Comparison of ENCODE assay signal across 16 mouse cellular contexts in genomic region chr12:55387083-55387787, GRCm38 (mm10). TPM values are rescaled to one million over a fixed set of nuclear protein-coding genes. Genes with fewer than 3 reads are reported as not detected.
DNase-seq lines count a peak whose midpoint lies in the region; ATAC-seq and TF ChIP-seq lines count a peak whose summit lies in the region.
"Had no signal": no experiment of that assay in that cellular context is flagged by ENCODE, and none has a peak within 500 bp of the region (broad histone marks: within the 10 kb centered on the region; RNA-seq: fewer than 3 reads in every experiment).

No protein-coding gene starts in this region.

- H3K36me3 ChIP-seq in heart, embryonic 16.5 days (ENCODE audit: control insufficient read depth, insufficient read depth): no peaks in the 10 kb centered on the region
- no peaks in the 10 kb centered on the region for H3K36me3 ChIP-seq in testis, adult 2 months (ENCODE audit: control insufficient read depth, insufficient read depth, low read length)
- no peaks in the 10 kb centered on the region for H3K36me3 ChIP-seq in hindbrain, embryonic 14.5 days (replicated peaks; ENCODE audit: control insufficient read depth, insufficient read depth)
- H3K36me3 ChIP-seq: heart, embryonic 15.5 days had no signal

- no peaks in the 10 kb centered on the region for H3K27me3 ChIP-seq in heart, embryonic 16.5 days (ENCODE audit: control insufficient read depth, insufficient read depth, low read length)
- no peaks in the 10 kb centered on the region for H3K27me3 ChIP-seq in testis, adult 2 months (ENCODE audit: control insufficient read depth, insufficient read depth, low read length)
- H3K27me3 ChIP-seq in hindbrain, embryonic 14.5 days (ENCODE audit: control insufficient read depth, insufficient read depth, low read length): no peaks in the 10 kb centered on the region
- H3K27me3 ChIP-seq: embryonic facial prominence, embryonic 15.5 days; heart, embryonic 15.5 days; neural tube, embryonic 13.5 days had no signal

- intact Hi-C loops in heart, postnatal 14 days (cut with DNase I): no loop called here

- no peak overlapping the region; the same call in 1 of the 2 replicates for H3K9ac ChIP-seq in heart, embryonic 16.5 days (ENCODE audit: low read length)
- H3K9ac ChIP-seq in hindbrain, embryonic 14.5 days: no peak overlapping the region
- H3K9ac ChIP-seq: embryonic facial prominence, embryonic 15.5 days; neural tube, embryonic 13.5 days had no signal

- TF ChIP-seq POLR2A in testis, adult 2 months (IDR thresholded peaks at IDR 0.05; ENCODE audit: control insufficient read depth, low read depth, low read length): no peak

- ATAC-seq in heart, embryonic 16.5 days (replicated peaks; ENCODE audit: extremely low read depth, insufficient read depth, low FRiP score): no peak
- ATAC-seq in common myeloid progenitor, adult 5-6 weeks (replicated peaks; ENCODE audit: low read depth, poor library complexity, severe bottlenecking): peak; percentile 16; the same call in 1 of the 2 replicates
- no peak for ATAC-seq in frontal cortex, adult (ENCODE audit: low TSS enrichment)
- no peak for ATAC-seq in hindbrain, embryonic 14.5 days (ENCODE audit: low FRiP score)
- ATAC-seq: forebrain, embryonic 14.5 days; hindbrain, postnatal 0 days had no signal

- H3K4me1 ChIP-seq in heart, embryonic 16.5 days (ENCODE audit: control insufficient read depth, insufficient read depth, low read length): peaks cover 6% of the 10 kb centered on the region; the same call in 1 of the 2 replicates
- peaks cover 30% of the 10 kb centered on the region for H3K4me1 ChIP-seq in testis, adult 2 months (ENCODE audit: control insufficient read depth, insufficient read depth, low read length)
- H3K4me1 ChIP-seq in hindbrain, embryonic 14.5 days (replicated peaks; ENCODE audit: control insufficient read depth, insufficient read depth, low read length): no peaks in the 10 kb centered on the region
- H3K4me1 ChIP-seq: embryonic facial prominence, embryonic 15.5 days had no signal

- TF ChIP-seq CTCF in testis, adult 2 months (IDR thresholded peaks at IDR 0.05; ENCODE audit: control insufficient read depth, insufficient read depth, insufficient replicate concordance, low read depth, low read length): no peak

- no peak for DNase-seq in heart, postnatal 14 days
- DNase-seq in testis, postnatal 10 days (ENCODE audit: low spot score): no peak
- DNase-seq in thymus, postnatal 36 days: peak; percentile 42 to 43
- no peak for DNase-seq in hindbrain, embryonic 14.5 days (ENCODE audit: low spot score)
- DNase-seq: cerebellum, postnatal 14 days; gastrocnemius, postnatal 36 days; right cerebral cortex, adult 18-20 months had no signal

- no peak overlapping the region for H3K4me3 ChIP-seq in heart, embryonic 16.5 days (ENCODE audit: low read length)
- H3K4me3 ChIP-seq in testis, adult 2 months (ENCODE audit: control insufficient read depth, low read depth, low read length): peak overlapping the region; percentile 57
- H3K4me3 ChIP-seq in hindbrain, embryonic 14.5 days (replicated peaks; ENCODE audit: low read length): no peak overlapping the region
- H3K4me3 ChIP-seq: embryonic facial prominence, embryonic 15.5 days; heart, embryonic 15.5 days; neural tube, embryonic 13.5 days had no signal

- WGBS in heart, embryonic 16.5 days: 50% methylated on average over 7 of the region's 7 CpGs
- WGBS in hindbrain, embryonic 14.5 days: 81% methylated on average over 7 of the region's 7 CpGs

- peak overlapping the region; percentile 17; the same call in 1 of the 2 replicates for H3K27ac ChIP-seq in heart, embryonic 16.5 days (ENCODE audit: low read length)
- no peak overlapping the region for H3K27ac ChIP-seq in testis, adult 2 months (ENCODE audit: control insufficient read depth, insufficient read depth, low read depth, low read length)
- no peak overlapping the region for H3K27ac ChIP-seq in hindbrain, embryonic 14.5 days
- H3K27ac ChIP-seq: embryonic facial prominence, embryonic 15.5 days; heart, embryonic 15.5 days; neural tube, embryonic 13.5 days had no signal

- H3K4me2 ChIP-seq in heart, embryonic 16.5 days (ENCODE audit: low read depth, low read length): no peak overlapping the region
- no peak overlapping the region for H3K4me2 ChIP-seq in hindbrain, embryonic 14.5 days (replicated peaks)
- H3K4me2 ChIP-seq: embryonic facial prominence, embryonic 15.5 days; heart, embryonic 15.5 days; neural tube, embryonic 13.5 days had no signal

- no peaks in the 10 kb centered on the region for H3K9me3 ChIP-seq in heart, embryonic 16.5 days (replicated peaks; ENCODE audit: control insufficient read depth, low read length)
- no peaks in the 10 kb centered on the region for H3K9me3 ChIP-seq in hindbrain, embryonic 14.5 days (ENCODE audit: control insufficient read depth, low read length)
- H3K9me3 ChIP-seq: embryonic facial prominence, embryonic 15.5 days; heart, embryonic 15.5 days; neural tube, embryonic 13.5 days had no signal

RNA-seq across cellular contexts. Expression of gene Psma6, which starts 3.2 kb away (rescaled TPM):
- polyA plus RNA-seq in heart, embryonic 16.5 days (2015; fragmentation: Nextera tagmentation; extraction: Ambion mirVana): 322 and 352 TPM in 2 replicates
- total RNA-seq in heart, postnatal 14 days (2021): 100 to 1,000 TPM; 160 to 168 TPM
- polyA plus RNA-seq in testis, adult 2 months (2012; rRNA removed): 448 and 538 TPM in 2 replicates
- 326 and 362 TPM in 2 replicates for total RNA-seq in common myeloid progenitor, adult 5-6 weeks (2017)
- polyA plus RNA-seq in hindbrain, embryonic 14.5 days (2014; fragmentation: Nextera tagmentation; extraction: Ambion mirVana): 403 and 442 TPM in 2 replicates

Comparison
In these comparisons a context has a peak if more than half of its experiments do, and no peak if none do; other contexts are left out.
1. DNase-seq: peak in thymus, postnatal 36 days (2 of 2); none in heart, postnatal 14 days (0 of 2), testis, postnatal 10 days (single experiment) and hindbrain, embryonic 14.5 days (single experiment).